ENCODE assay signal across 8 mouse cellular contexts in genomic region chr12:86882279-86883018, GRCm38 (mm10). TPM values are rescaled to one million over a fixed set of nuclear protein-coding genes. Genes with fewer than 3 reads are reported as not detected.
DNase-seq lines count a peak whose midpoint lies in the region; ATAC-seq and TF ChIP-seq lines count a peak whose summit lies in the region.

No protein-coding gene starts in this region.

- peak overlapping the region; percentile 72 for H3K4me3 ChIP-seq in liver, adult 2 months (ENCODE audit: insufficient read depth, low read depth, low read length)
- peak overlapping the region; percentile 80 for H3K4me3 ChIP-seq in hindbrain, embryonic 16.5 days (ENCODE audit: low read length)
- H3K4me3 ChIP-seq in midbrain, embryonic 12.5 days: peak overlapping the region; percentile 94
- peak overlapping the region; percentile 67 for H3K4me3 ChIP-seq in stomach, embryonic 15.5 days (replicated peaks)

- peak overlapping the region; percentile 89 for H3K4me2 ChIP-seq in hindbrain, embryonic 16.5 days (ENCODE audit: low read length)
- peak overlapping the region; percentile 97 for H3K4me2 ChIP-seq in midbrain, embryonic 12.5 days (replicated peaks)
- peak overlapping the region; percentile 92 for H3K4me2 ChIP-seq in stomach, embryonic 15.5 days

- no peak for TF ChIP-seq CTCF in liver, adult 2 months (IDR thresholded peaks at IDR 0.05; ENCODE audit: low read depth, low read length)

- H3K36me3 ChIP-seq in liver, adult 2 months (ENCODE audit: control insufficient read depth, insufficient read depth, low read length): no peaks in the 10 kb centered on the region
- H3K36me3 ChIP-seq in hindbrain, embryonic 16.5 days (ENCODE audit: control insufficient read depth, insufficient read depth, low read length): no peaks in the 10 kb centered on the region
- H3K36me3 ChIP-seq in midbrain, embryonic 12.5 days: 0 out of 2 replicates have a peak, but pooled peaks cover 7% of the 10 kb centered on the region
- no peaks in the 10 kb centered on the region for H3K36me3 ChIP-seq in stomach, embryonic 15.5 days

- TF ChIP-seq POLR2A in liver, adult 2 months (IDR thresholded peaks at IDR 0.05; ENCODE audit: extremely low read depth, insufficient read depth, low read length): no peak

- ATAC-seq in hindbrain, embryonic 16.5 days: 0 out of 2 replicates have a peak, but pooled peaks have one; percentile 7
- no peak for ATAC-seq in midbrain, embryonic 12.5 days (ENCODE audit: low FRiP score, low read depth)
- no peak for ATAC-seq in stomach, embryonic 15.5 days (ENCODE audit: insufficient read depth, low FRiP score, low read depth)

- H3K27me3 ChIP-seq in liver, adult 2 months (ENCODE audit: control insufficient read depth, insufficient read depth, low read length): no peaks in the 10 kb centered on the region
- H3K27me3 ChIP-seq in hindbrain, embryonic 16.5 days (replicated peaks; ENCODE audit: control insufficient read depth, insufficient read depth, low read length): no peaks in the 10 kb centered on the region
- 0 out of 2 replicates have a peak, but pooled peaks cover 5% of the 10 kb centered on the region for H3K27me3 ChIP-seq in midbrain, embryonic 12.5 days
- H3K27me3 ChIP-seq in stomach, embryonic 15.5 days (replicated peaks): no peaks in the 10 kb centered on the region

- peak; percentile 72 for DNase-seq in liver, adult 2 months (ENCODE audit: extremely low read depth, low read depth, low spot score)
- no peak for DNase-seq in liver
- peak; percentile 82 for DNase-seq in cerebellum, adult 9-11 months
- peak; percentile 55 to 65 for DNase-seq in frontal cortex, postnatal 25 days (ENCODE audit: low spot score in 2 of 2)
- DNase-seq in left cerebral cortex, postnatal 4 days: peak; percentile 63

- peak overlapping the region; percentile 96 for H3K27ac ChIP-seq in liver, adult 2 months (replicated peaks; ENCODE audit: insufficient read depth, low read depth, low read length)
- peak overlapping the region; percentile 98 for H3K27ac ChIP-seq in hindbrain, embryonic 16.5 days (ENCODE audit: low read depth, low read length)
- peak overlapping the region; percentile 99 for H3K27ac ChIP-seq in midbrain, embryonic 12.5 days (replicated peaks)
- H3K27ac ChIP-seq in stomach, embryonic 15.5 days: peak overlapping the region; percentile 100

- intact Hi-C loops in left cerebral cortex, postnatal 4 days (cut with DNase I): loop anchor here (5.0 kb wide), 1 partner anchor 80 kb away; no protein-coding TSS in a partner anchor

- 4% methylated on average over 59 of the region's 59 CpGs for WGBS in liver, adult 2 months
- 0% methylated on average over 59 of the region's 59 CpGs for WGBS in hindbrain, embryonic 16.5 days
- WGBS in midbrain, embryonic 12.5 days: under 1% methylated on average over 59 of the region's 59 CpGs
- WGBS in stomach, embryonic 15.5 days: under 1% methylated on average over 58 of the region's 59 CpGs

- H3K4me1 ChIP-seq in liver, adult 2 months (ENCODE audit: control insufficient read depth, insufficient read depth, low read length): peaks cover 24% of the 10 kb centered on the region
- H3K4me1 ChIP-seq in hindbrain, embryonic 16.5 days (ENCODE audit: control insufficient read depth, insufficient read depth, low read depth, low read length): peaks cover 36% of the 10 kb centered on the region
- H3K4me1 ChIP-seq in midbrain, embryonic 12.5 days: peaks cover 55% of the 10 kb centered on the region
- H3K4me1 ChIP-seq in stomach, embryonic 15.5 days: peaks cover 49% of the 10 kb centered on the region

- H3K9ac ChIP-seq in liver, adult 2 months (ENCODE audit: low read depth, low read length): peak overlapping the region; percentile 96
- peak overlapping the region; percentile 90 for H3K9ac ChIP-seq in hindbrain, embryonic 16.5 days (ENCODE audit: low read depth, low read length)
- H3K9ac ChIP-seq in midbrain, embryonic 12.5 days (replicated peaks): peak overlapping the region; percentile 99
- peak overlapping the region; percentile 96 for H3K9ac ChIP-seq in stomach, embryonic 15.5 days

- peaks cover 26% of the 10 kb centered on the region for H3K79me2 ChIP-seq in liver, adult 2 months (ENCODE audit: control insufficient read depth, insufficient read depth, low read length)

- no peaks in the 10 kb centered on the region for H3K9me3 ChIP-seq in hindbrain, embryonic 16.5 days (ENCODE audit: control insufficient read depth, low read length)
- H3K9me3 ChIP-seq in midbrain, embryonic 12.5 days: no peaks in the 10 kb centered on the region
- no peaks in the 10 kb centered on the region for H3K9me3 ChIP-seq in stomach, embryonic 15.5 days

RNA-seq across cellular contexts. Expression of gene Irf2bpl, which starts 2.1 kb away (rescaled TPM):
- 6.8 and 9.3 TPM in 2 replicates for total RNA-seq in liver, adult 2 months (2014; rRNA removed)
- polyA plus RNA-seq in liver, adult 2 months (2012; rRNA removed): 10.5 and 10.8 TPM in 2 replicates
- 49.7 and 56.6 TPM in 2 replicates for polyA plus RNA-seq in hindbrain, embryonic 16.5 days (2015; fragmentation: Nextera tagmentation; extraction: Ambion mirVana)
- total RNA-seq in left cerebral cortex, postnatal 4 days (2021): 100 to 1,000 TPM; 124 to 127 TPM
- polyA plus RNA-seq in midbrain, embryonic 12.5 days (2016; fragmentation: Nextera tagmentation; extraction: Ambion mirVana): 74.0 and 76.0 TPM in 2 replicates
- 28.4 and 29.3 TPM in 2 replicates for polyA plus RNA-seq in stomach, embryonic 15.5 days (2015; fragmentation: Nextera tagmentation; extraction: Ambion mirVana)
